Mouse (Mus musculus): ENCODE measurements around the gene Pa2g4. TPM values are rescaled to one million over a fixed set of nuclear protein-coding genes. Genes with fewer than 3 reads are reported as not detected.

Pa2g4 gene
- polyA plus RNA-seq, 1 experiment from 2014 or later: 187 TPM

GRCm38 (mm10) chr10:128587120-128587519 lies 21.3 kb upstream of the Pa2g4 start:
- Histone ChIP-seq H3K27me3 (replicated peaks; ENCODE audit: control insufficient read depth, insufficient read depth, low read length) (peaks cover 28% of the 10 kb centered on the region), H3K4me1 (ENCODE audit: control insufficient read depth, insufficient read depth, low read length) (peaks cover 10% of the 10 kb centered on the region; the same call in 1 of the 2 replicates), H3K9ac (ENCODE audit: low read depth, low read length) (peak overlapping the region; percentile 19; the same call in 1 of the 2 replicates)

GRCm38 (mm10) chr10:128586546-128586945 lies 20.8 kb upstream of the Pa2g4 start:
- H3K36me3 ChIP-seq (ENCODE audit: control insufficient read depth, insufficient read depth, low read length): no peaks in the 10 kb centered on the region
- peaks cover 10% of the 10 kb centered on the region; the same call in 1 of the 2 replicates for H3K4me1 ChIP-seq (ENCODE audit: control insufficient read depth, insufficient read depth, low read length)
- H3K9ac ChIP-seq (ENCODE audit: low read depth, low read length): peak overlapping the region; percentile 30; the same call in 1 of the 2 replicates
- H3K9me3 ChIP-seq (ENCODE audit: control insufficient read depth, low read length): no peaks in the 10 kb centered on the region
- ATAC-seq (ENCODE audit: low read depth) (peak; percentile 16; the same call in 1 of the 2 replicates), DNase-seq (ENCODE audit: low spot score) (peak; percentile 45)
- no peak overlapping the region for H3K4me3 ChIP-seq (ENCODE audit: low read depth, low read length)
- peaks cover 28% of the 10 kb centered on the region for H3K27me3 ChIP-seq (replicated peaks; ENCODE audit: control insufficient read depth, insufficient read depth, low read length)
- 20% methylated on average over 1 of the region's 1 CpGs for WGBS
- H3K27ac ChIP-seq (replicated peaks; ENCODE audit: low read depth, low read length): peak overlapping the region; percentile 86
- peak overlapping the region; percentile 98; the same call in 1 of the 2 replicates for H3K4me2 ChIP-seq (ENCODE audit: low read depth, low read length)

More at GRCm38 (mm10) chr10:128587120-128587519, 21.3 kb upstream of the Pa2g4 start:
- peak overlapping the region; percentile 86 for H3K27ac ChIP-seq (replicated peaks; ENCODE audit: low read depth, low read length)
- WGBS: 23% methylated on average over 4 of the region's 4 CpGs
- H3K4me3 ChIP-seq (ENCODE audit: low read depth, low read length): peak overlapping the region; percentile 69; the same call in 1 of the 2 replicates
- H3K36me3 ChIP-seq (ENCODE audit: control insufficient read depth, insufficient read depth, low read length): no peaks in the 10 kb centered on the region
- H3K9me3 ChIP-seq (ENCODE audit: control insufficient read depth, low read length): no peaks in the 10 kb centered on the region
- ATAC-seq (ENCODE audit: low read depth): no peak
- DNase-seq (ENCODE audit: low spot score): no peak
- H3K4me2 ChIP-seq (ENCODE audit: low read depth, low read length): peak overlapping the region; percentile 98

- H3K4me2 ChIP-seq (ENCODE audit: low read depth, low read length): peak overlapping the region; percentile 32; the same call in 1 of the 2 replicates
- H3K9ac ChIP-seq (ENCODE audit: low read depth, low read length): no peak overlapping the region
- WGBS: 17% methylated on average over 4 of the region's 4 CpGs
- peaks cover 24% of the 10 kb centered on the region for H3K27me3 ChIP-seq (replicated peaks; ENCODE audit: control insufficient read depth, insufficient read depth, low read length)
- peaks cover 10% of the 10 kb centered on the region; the same call in 1 of the 2 replicates for H3K4me1 ChIP-seq (ENCODE audit: control insufficient read depth, insufficient read depth, low read length)
- H3K9me3 ChIP-seq (ENCODE audit: control insufficient read depth, low read length): no peaks in the 10 kb centered on the region
- peak; percentile 88 for DNase-seq (ENCODE audit: low spot score)
- no peak overlapping the region for H3K27ac ChIP-seq (replicated peaks; ENCODE audit: low read depth, low read length)
- peak; percentile 35; the same call in 1 of the 2 replicates for ATAC-seq (ENCODE audit: low read depth)
- H3K4me3 ChIP-seq (ENCODE audit: low read depth, low read length): no peak overlapping the region
- no peaks in the 10 kb centered on the region for H3K36me3 ChIP-seq (ENCODE audit: control insufficient read depth, insufficient read depth, low read length)
These were observed 18.6 kb upstream of the Pa2g4 start for GRCm38 (mm10) chr10:128584386-128584785.

GRCm38 (mm10) chr10:128583644-128584043 lies 17.9 kb upstream of the Pa2g4 start:
- no peak overlapping the region for H3K4me3 ChIP-seq (ENCODE audit: low read depth, low read length)
- H3K36me3 ChIP-seq (ENCODE audit: control insufficient read depth, insufficient read depth, low read length): no peaks in the 10 kb centered on the region
- H3K9ac ChIP-seq (ENCODE audit: low read depth, low read length): no peak overlapping the region; the same call in 1 of the 2 replicates
- no peak for ATAC-seq (ENCODE audit: low read depth)
- peak overlapping the region; percentile 32 for H3K4me2 ChIP-seq (ENCODE audit: low read depth, low read length)
- 38% methylated on average over 7 of the region's 7 CpGs for WGBS
- no peak overlapping the region for H3K27ac ChIP-seq (replicated peaks; ENCODE audit: low read depth, low read length)
- DNase-seq (ENCODE audit: low spot score): peak; percentile 46
- H3K27me3 ChIP-seq (replicated peaks; ENCODE audit: control insufficient read depth, insufficient read depth, low read length): peaks cover 17% of the 10 kb centered on the region
- peaks cover 10% of the 10 kb centered on the region; the same call in 1 of the 2 replicates for H3K4me1 ChIP-seq (ENCODE audit: control insufficient read depth, insufficient read depth, low read length)
- H3K9me3 ChIP-seq (ENCODE audit: control insufficient read depth, low read length): no peaks in the 10 kb centered on the region

- ATAC-seq (ENCODE audit: low read depth): no peak
- no peak for DNase-seq (ENCODE audit: low spot score)
- peaks cover 4% of the 10 kb centered on the region; the same call in 1 of the 2 replicates for H3K4me1 ChIP-seq (ENCODE audit: control insufficient read depth, insufficient read depth, low read length)
- 0 out of 2 replicates have a peak, but pooled peaks cover 12% of the 10 kb centered on the region for H3K36me3 ChIP-seq (ENCODE audit: control insufficient read depth, insufficient read depth, low read length)
- no peak overlapping the region for H3K4me2 ChIP-seq (ENCODE audit: low read depth, low read length)
- H3K9ac ChIP-seq (ENCODE audit: low read depth, low read length): no peak overlapping the region
- H3K4me3 ChIP-seq (ENCODE audit: low read depth, low read length): no peak overlapping the region
- peaks cover 5% of the 10 kb centered on the region; the same call in 1 of the 2 replicates for H3K9me3 ChIP-seq (ENCODE audit: control insufficient read depth, low read length)
- no peak overlapping the region for H3K27ac ChIP-seq (replicated peaks; ENCODE audit: low read depth, low read length)
- 71% methylated on average over 4 of the region's 4 CpGs for WGBS
- no peaks in the 10 kb centered on the region for H3K27me3 ChIP-seq (replicated peaks; ENCODE audit: control insufficient read depth, insufficient read depth, low read length)
These were observed 13.9 kb upstream of the Pa2g4 start for GRCm38 (mm10) chr10:128579731-128580130.

GRCm38 (mm10) chr10:128579298-128579697 lies 13.5 kb upstream of the Pa2g4 start:
- 89% methylated on average over 3 of the region's 3 CpGs for WGBS
- H3K4me3 ChIP-seq (ENCODE audit: low read depth, low read length): no peak overlapping the region
- no peak overlapping the region for H3K4me2 ChIP-seq (ENCODE audit: low read depth, low read length)
- peaks cover 5% of the 10 kb centered on the region; the same call in 1 of the 2 replicates for H3K9me3 ChIP-seq (ENCODE audit: control insufficient read depth, low read length)
- H3K27ac ChIP-seq (replicated peaks; ENCODE audit: low read depth, low read length): no peak overlapping the region
- H3K27me3 ChIP-seq (replicated peaks; ENCODE audit: control insufficient read depth, insufficient read depth, low read length): no peaks in the 10 kb centered on the region
- H3K36me3 ChIP-seq (ENCODE audit: control insufficient read depth, insufficient read depth, low read length): 0 out of 2 replicates have a peak, but pooled peaks cover 12% of the 10 kb centered on the region
- H3K9ac ChIP-seq (ENCODE audit: low read depth, low read length): no peak overlapping the region
- DNase-seq (ENCODE audit: low spot score) (no peak), ATAC-seq (ENCODE audit: low read depth) (no peak)
- peaks cover 4% of the 10 kb centered on the region; the same call in 1 of the 2 replicates for H3K4me1 ChIP-seq (ENCODE audit: control insufficient read depth, insufficient read depth, low read length)

- H3K4me2 ChIP-seq (ENCODE audit: low read depth, low read length): no peak overlapping the region
- H3K27me3 ChIP-seq (replicated peaks; ENCODE audit: control insufficient read depth, insufficient read depth, low read length): no peaks in the 10 kb centered on the region
- no peak for ATAC-seq (ENCODE audit: low read depth)
- DNase-seq (ENCODE audit: low spot score): no peak
- peaks cover 5% of the 10 kb centered on the region; the same call in 1 of the 2 replicates for H3K9me3 ChIP-seq (ENCODE audit: control insufficient read depth, low read length)
- H3K4me3 ChIP-seq (ENCODE audit: low read depth, low read length): no peak overlapping the region
- no peak overlapping the region for H3K27ac ChIP-seq (replicated peaks; ENCODE audit: low read depth, low read length)
- 62% methylated on average over 11 of the region's 11 CpGs for WGBS
- no peak overlapping the region for H3K9ac ChIP-seq (ENCODE audit: low read depth, low read length)
- 0 out of 2 replicates have a peak, but pooled peaks cover 12% of the 10 kb centered on the region for H3K36me3 ChIP-seq (ENCODE audit: control insufficient read depth, insufficient read depth, low read length)
- H3K4me1 ChIP-seq (ENCODE audit: control insufficient read depth, insufficient read depth, low read length): no peaks in the 10 kb centered on the region
These were observed 12.5 kb upstream of the Pa2g4 start for GRCm38 (mm10) chr10:128578330-128578729.

- H3K4me3 ChIP-seq (ENCODE audit: low read depth, low read length): no peak overlapping the region
- peaks cover 5% of the 10 kb centered on the region; the same call in 1 of the 2 replicates for H3K9me3 ChIP-seq (ENCODE audit: control insufficient read depth, low read length)
- no peaks in the 10 kb centered on the region for H3K27me3 ChIP-seq (replicated peaks; ENCODE audit: control insufficient read depth, insufficient read depth, low read length)
- ATAC-seq (ENCODE audit: low read depth) (no peak), DNase-seq (ENCODE audit: low spot score) (no peak)
- 92% methylated on average over 2 of the region's 2 CpGs for WGBS
- H3K27ac ChIP-seq (replicated peaks; ENCODE audit: low read depth, low read length): no peak overlapping the region
- H3K4me2 ChIP-seq (ENCODE audit: low read depth, low read length): no peak overlapping the region
- 0 out of 2 replicates have a peak, but pooled peaks cover 16% of the 10 kb centered on the region for H3K36me3 ChIP-seq (ENCODE audit: control insufficient read depth, insufficient read depth, low read length)
- H3K4me1 ChIP-seq (ENCODE audit: control insufficient read depth, insufficient read depth, low read length): no peaks in the 10 kb centered on the region
- H3K9ac ChIP-seq (ENCODE audit: low read depth, low read length): no peak overlapping the region
These were observed 9.3 kb upstream of the Pa2g4 start for GRCm38 (mm10) chr10:128575063-128575462.
